Mouse (Mus musculus) liver, embryonic 15.5 days (tissue): Measurements from ENCODE around the gene Ggn. TPM values are rescaled to one million over a fixed set of nuclear protein-coding genes. Genes with fewer than 3 reads are reported as not detected.

Experiments used
- ATAC-seq: fragments of 200-750 bp; cut with Nextera tagmentation; 2 replicates; pipeline ENCODE4 v1.8.0; 2017; ENCODE audit warnings: moderate number of reproducible peaks, mild to moderate bottlenecking, moderate library complexity; ENCODE audit not compliant: insufficient read depth
- H3K27ac ChIP-seq: fragments of 300-500 bp; sonication (generic); replicated peaks from 2 replicates; pipeline ENCODE4 v1.5.1; 2015; ENCODE audit warnings: mild to moderate bottlenecking, inconsistent platforms
- H3K27me3 ChIP-seq: fragments of 300-500 bp; sonication (generic); 2 replicates; pipeline ENCODE4 v1.6.1; 2015; ENCODE audit warnings: mild to moderate bottlenecking, inconsistent platforms
- H3K36me3 ChIP-seq: fragments of 300-500 bp; sonication (generic); replicated peaks from 2 replicates; pipeline ENCODE4 v1.6.1; 2015; ENCODE audit warnings: moderate library complexity, mild to moderate bottlenecking, inconsistent platforms
- H3K4me1 ChIP-seq: fragments of 300-500 bp; sonication (generic); replicated peaks from 2 replicates; pipeline ENCODE4 v1.6.1; 2015; ENCODE audit warnings: inconsistent platforms
- H3K4me2 ChIP-seq: fragments of 300-500 bp; sonication (generic); 2 replicates; pipeline ENCODE4 v1.6.1; 2015; ENCODE audit warnings: moderate library complexity, mild to moderate bottlenecking, inconsistent platforms
- H3K4me3 ChIP-seq: fragments of 300-500 bp; sonication (generic); replicated peaks from 2 replicates; pipeline ENCODE4 v1.5.1; 2015; ENCODE audit warnings: mild to moderate bottlenecking, inconsistent platforms
- H3K9ac ChIP-seq: fragments of 300-500 bp; sonication (generic); 2 replicates; pipeline ENCODE4 v1.6.1; 2015; ENCODE audit warnings: moderate library complexity, mild to moderate bottlenecking, inconsistent platforms
- H3K9me3 ChIP-seq: fragments of 300-500 bp; sonication (generic); replicated peaks from 2 replicates; pipeline ENCODE4 v1.6.1; 2016; ENCODE audit warnings: inconsistent platforms
- WGBS: fragments of 180-500 bp; shearing (Covaris S2); methylation state at CpG from one replicate; pipeline ENCODE4 v1.1.7; 2015; ENCODE audit warnings: mixed read lengths; ENCODE audit not compliant: insufficient replicate concordance; 5-methylcytosine and 5-hydroxymethylcytosine counted together
- polyA plus RNA-seq: library from polyadenylated mRNA; unstranded; fragments of >200 nt; fragmentation: Nextera tagmentation; extraction: Ambion mirVana; gene quantifications from 2 replicates; pipeline ENCODE4 v1.2.1, GENCODE M21; 2015

The Ggn gene
- polyA plus RNA-seq, 1 experiment from 2014 or later = 0.05 TPM

- ATAC-seq = no peak
- no peak overlapping the region for H3K4me2 ChIP-seq
Observed at GRCm38 (mm10) chr7:29214236-29214635, 44.2 kb downstream of the Ggn start.

GRCm38 (mm10) chr7:29214846-29215245 is 44.8 kb downstream of the Ggn start:
- Histone ChIP-seq H3K36me3 (no peaks in the 10 kb centered on the region), H3K27ac (no peak overlapping the region), H3K9me3 (0 out of 2 replicates have a peak, but pooled peaks cover 4% of the 10 kb centered on the region), H3K4me2 (no peak overlapping the region), H3K9ac (no peak overlapping the region), H3K27me3 (peaks cover 5% of the 10 kb centered on the region; the same call in 1 of the 2 replicates), H3K4me1 (peaks cover 19% of the 10 kb centered on the region), H3K4me3 (no peak overlapping the region)
- ATAC-seq = no peak
- 59% methylated on average over 15 of the region's 15 CpGs for WGBS

More at GRCm38 (mm10) chr7:29214236-29214635, 44.2 kb downstream of the Ggn start:
- H3K4me1 ChIP-seq = peaks cover 19% of the 10 kb centered on the region
- H3K36me3 ChIP-seq = no peaks in the 10 kb centered on the region
- H3K27me3 ChIP-seq = peaks cover 5% of the 10 kb centered on the region; the same call in 1 of the 2 replicates
- 57% methylated on average over 2 of the region's 2 CpGs for WGBS
- no peak overlapping the region for H3K4me3 ChIP-seq
- H3K27ac ChIP-seq = no peak overlapping the region
- H3K9me3 ChIP-seq = no peaks in the 10 kb centered on the region
- no peak overlapping the region for H3K9ac ChIP-seq

Other genes with a start within 250 kb of the Ggn start
- 126 and 147 TPM in 2 replicates for gene Actn4, start 207.9 kb upstream of the Ggn start, polyA plus RNA-seq
- gene Eif3k, start 188.3 kb upstream of the Ggn start, polyA plus RNA-seq = 209 and 222 TPM in 2 replicates
- 21.6 and 26.3 TPM in 2 replicates for gene Map4k1, start 188.2 kb upstream of the Ggn start, polyA plus RNA-seq
- 0.36 and 0.37 TPM in 2 replicates for gene Ryr1, start 45.0 kb upstream of the Ggn start, polyA plus RNA-seq
- gene Rasgrp4, start 35.4 kb upstream of the Ggn start, polyA plus RNA-seq = 0.79 and 0.96 TPM in 2 replicates
- gene Fam98c, start 14.0 kb upstream of the Ggn start, polyA plus RNA-seq = 6.2 and 6.5 TPM in 2 replicates
- 0.13 and 0.21 TPM in 2 replicates for gene Spred3, start 201 bp downstream of the Ggn start, polyA plus RNA-seq
- gene Psmd8, start 10.5 kb downstream of the Ggn start, polyA plus RNA-seq = 110 and 112 TPM in 2 replicates
- 0.21 and 0.28 TPM in 2 replicates for gene Catsperg1, start 43.8 kb downstream of the Ggn start, polyA plus RNA-seq
- gene Kcnk6, start 62.3 kb downstream of the Ggn start, polyA plus RNA-seq = 1.2 and 1.8 TPM in 2 replicates
- gene Yif1b, start 68.1 kb downstream of the Ggn start, polyA plus RNA-seq = 43.6 and 44.1 TPM in 2 replicates
- 4.2 and 6.3 TPM in 2 replicates for gene 2200002D01Rik, start 78.3 kb downstream of the Ggn start, polyA plus RNA-seq
- 34.0 and 41.2 TPM in 2 replicates for gene Spint2, start 111.7 kb downstream of the Ggn start, polyA plus RNA-seq
- 2.2 and 2.7 TPM in 2 replicates for gene Ppp1r14a, start 119.1 kb downstream of the Ggn start, polyA plus RNA-seq
- gene Dpf1, start 133.7 kb downstream of the Ggn start, polyA plus RNA-seq = 1.7 and 2.3 TPM in 2 replicates